Mouse (Mus musculus) layer of hippocampus, adult 8-10 months (tissue): ENCODE data around the gene Cd164l2. TPM values are rescaled to one million over a fixed set of nuclear protein-coding genes. Genes with fewer than 3 reads are reported as not detected.

Experiments
- DNase-seq, 2 experiments: peaks; one replicate each; pipeline ENCODE4 v3.0.0; 2022; ENCODE audit warnings: low spot score in 2 of 2
- microRNA-seq, 2 experiments: library from miRNA; unstranded; fragments of <30 nt; microRNA quantifications; one replicate each; pipeline ENCODE4 v1.2.0; 2022
- total RNA-seq, 4 experiments: library from RNA; stranded (reverse); gene quantifications; 2 replicates each; pipeline ENCODE4 v1.2.4; 2022

The Cd164l2 gene
- total RNA-seq, 4 experiments from 2014 or later, result 3.3 to 4.3 (median 3.9) TPM

GRCm38 (mm10) chr4:133255392-133255791, 43.5 kb downstream of the Cd164l2 start:
- DNase-seq, result no peak

GRCm38 (mm10) chr4:133256820-133257219, 44.9 kb downstream of the Cd164l2 start:
- no peak for DNase-seq

DNA sequence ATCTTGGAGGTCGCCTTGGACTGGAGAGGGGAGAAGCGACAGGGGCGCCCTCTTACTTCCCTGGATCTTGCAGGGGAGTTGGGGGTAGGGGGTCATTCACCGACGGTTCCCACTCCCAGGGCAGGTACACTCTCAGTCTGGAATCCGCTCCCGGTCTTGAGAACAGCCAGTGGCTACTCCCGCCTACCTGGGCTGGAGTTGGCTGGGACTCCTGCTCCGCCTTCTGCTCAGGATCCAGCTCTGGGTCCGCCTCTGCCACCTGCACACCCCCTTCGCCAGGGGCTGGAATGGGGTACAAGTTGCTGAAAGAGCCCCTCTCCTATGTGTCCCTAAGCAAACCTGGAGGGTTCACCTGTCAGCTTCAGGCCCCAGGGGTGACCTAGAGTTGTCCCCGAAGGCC, 45.3 kb downstream of the Cd164l2 start:
- no peak for DNase-seq

DNA sequence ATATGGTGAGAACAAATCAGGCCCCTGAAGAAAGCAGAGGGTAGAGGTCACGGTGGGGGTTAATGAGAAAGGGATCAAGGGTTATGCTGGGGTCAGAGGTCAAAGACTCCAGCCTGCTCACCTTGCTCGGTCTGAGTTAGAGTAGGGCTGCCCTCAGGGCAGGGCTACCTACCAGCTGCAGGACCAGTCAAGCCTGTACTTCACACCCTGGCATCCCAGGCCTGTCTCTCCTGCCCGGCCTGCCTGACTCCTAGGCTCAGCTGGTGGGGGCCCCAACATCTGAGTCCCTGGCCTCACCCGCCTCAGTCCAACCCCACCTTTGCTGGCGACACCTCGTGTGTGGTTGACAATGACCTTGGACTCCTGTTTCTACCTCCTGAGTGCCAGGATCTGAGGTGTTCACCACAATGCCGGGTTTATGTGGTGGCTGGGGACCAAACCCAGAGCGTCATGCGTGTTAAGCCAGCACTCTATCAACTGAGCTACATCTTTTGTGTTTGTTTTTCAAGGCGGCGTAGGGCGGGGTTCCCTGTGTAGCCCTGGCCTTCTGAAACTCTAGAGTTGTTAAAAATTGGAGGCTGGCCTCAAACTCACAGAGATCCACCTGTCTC, 46.0 kb downstream of the Cd164l2 start:
- no peak for DNase-seq

DNA sequence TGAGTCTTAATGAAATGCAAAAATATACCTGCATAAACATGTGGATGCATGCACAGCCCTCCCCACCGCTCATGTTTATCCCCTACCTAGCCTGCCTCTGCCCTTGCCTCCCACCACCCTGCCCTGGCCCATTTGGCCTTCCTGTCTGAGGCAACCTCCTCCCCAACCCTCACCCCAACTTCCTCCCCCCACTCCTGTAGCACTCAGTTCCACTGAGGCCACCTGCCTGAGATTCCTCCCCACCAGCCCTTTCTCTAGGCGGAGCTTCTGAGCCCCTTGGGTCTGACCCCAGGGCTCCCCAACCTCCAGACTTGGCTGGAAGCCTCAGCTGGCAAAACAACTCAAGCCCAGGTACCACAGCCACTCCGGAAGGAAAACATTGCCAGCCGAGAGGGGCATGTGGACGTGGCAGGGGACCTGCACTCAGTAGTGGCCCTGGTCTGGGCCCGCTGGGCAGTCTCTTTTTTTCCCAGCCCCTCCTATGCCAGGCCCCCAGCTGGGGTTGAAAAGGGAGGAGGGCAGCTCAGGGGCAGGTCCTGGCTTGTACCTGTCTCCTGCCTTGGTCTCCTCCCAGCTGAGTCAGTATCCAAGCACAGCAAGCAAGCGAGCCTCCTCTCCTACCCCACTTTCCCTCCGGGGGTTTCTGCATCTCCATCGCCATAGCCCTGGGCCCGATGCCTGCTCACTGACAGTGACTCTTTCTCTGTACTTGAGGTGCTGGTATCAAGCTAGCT, 49.9 kb downstream of the Cd164l2 start:
- DNase-seq, result no peak

GRCm38 (mm10) chr4:133262375-133262765, 50.4 kb downstream of the Cd164l2 start:
- no peak for DNase-seq

- DNase-seq, result no peak
These were observed 51.0 kb downstream of the Cd164l2 start, which contains the start of gene Sytl1 for GRCm38 (mm10) chr4:133262882-133263281. Gene Sytl1 (minus strand): TSS chr4:133263113.

GRCm38 (mm10) chr4:133263756-133264155, 51.8 kb downstream of the Cd164l2 start:
- DNase-seq, result no peak

- DNase-seq, result no peak
These were observed 52.6 kb downstream of the Cd164l2 start for GRCm38 (mm10) chr4:133264559-133264958.

- no peak for DNase-seq
These were observed 53.4 kb downstream of the Cd164l2 start for GRCm38 (mm10) chr4:133265297-133265696.

GRCm38 (mm10) chr4:133265759-133266158, 53.8 kb downstream of the Cd164l2 start:
- DNase-seq, result no peak

DNA sequence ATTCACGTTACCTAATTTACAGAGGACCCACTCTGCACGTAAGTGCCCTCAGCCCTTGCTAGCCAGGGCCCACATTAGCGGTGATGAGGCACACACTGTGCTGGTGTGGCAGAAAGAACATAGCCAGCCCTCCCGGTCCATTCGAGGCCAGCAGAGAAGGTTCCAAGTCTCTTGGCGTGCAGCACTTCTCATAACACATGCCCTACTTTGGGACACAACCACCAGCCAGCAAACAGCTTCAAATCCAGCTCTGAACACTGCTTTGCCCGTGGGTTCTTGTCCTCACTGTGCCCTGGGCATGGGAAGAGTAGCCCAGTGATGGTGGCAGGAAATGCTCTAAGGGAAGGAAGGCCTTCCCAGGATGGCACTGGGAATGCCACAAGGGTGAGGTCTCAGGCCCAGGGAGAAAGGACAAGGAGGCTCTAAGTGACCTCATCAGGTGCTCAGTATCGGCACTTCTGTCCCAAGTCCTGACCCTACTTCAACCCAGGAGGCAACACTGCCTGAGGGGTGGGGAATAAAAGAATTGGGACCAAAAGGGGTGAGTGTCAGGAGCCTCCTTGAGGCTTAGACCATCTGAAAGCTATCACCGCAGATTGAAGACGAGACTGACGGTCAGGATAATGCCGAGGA, 54.4 kb downstream of the Cd164l2 start:
- no peak for DNase-seq

GRCm38 (mm10) chr4:133268931-133269330, 57.0 kb downstream of the Cd164l2 start:
- no peak for DNase-seq

DNA sequence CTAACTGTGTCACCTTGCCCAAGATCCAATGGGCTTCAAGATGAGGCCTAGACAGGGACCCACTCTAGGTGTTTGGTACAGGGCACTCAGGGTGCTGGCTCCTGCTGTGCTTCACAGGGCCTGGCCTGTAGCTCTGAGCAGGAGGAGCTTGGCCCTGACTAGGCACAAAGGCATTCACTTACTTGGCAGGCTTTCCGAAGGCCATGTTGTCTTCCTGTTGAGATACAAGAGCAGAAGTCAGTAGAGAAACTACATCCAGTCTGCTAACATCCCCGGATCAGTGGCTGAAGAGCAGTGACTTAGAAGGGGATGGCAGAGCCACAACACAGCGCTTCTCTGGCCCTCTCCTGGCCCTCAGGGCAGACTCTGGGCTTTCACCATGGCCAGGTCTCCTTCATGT, 57.7 kb downstream of the Cd164l2 start:
- DNase-seq, result no peak

- no peak for DNase-seq
These were observed 59.0 kb downstream of the Cd164l2 start for GRCm38 (mm10) chr4:133270929-133271328.

Small RNA genes lying within 50 kb of the gene (microRNA-seq; reads per million reads assigned to microRNA genes)
- gene Mir7017, result 3.2 to 3.5 reads per million in 2 experiments

Other genes with a start within 250 kb of the Cd164l2 start
- gene Fgr, start 238.0 kb upstream of the Cd164l2 start, total RNA-seq, result 1 to 10 TPM in 2 of 4 experiments, under 1 TPM in 1, not detected in 1; 0.19 to 3.9 (median 3.4) TPM
- gene Ahdc1, start 200.9 kb upstream of the Cd164l2 start, total RNA-seq, result 100 to 1,000 TPM in 3 of 4 experiments, 10 to 100 TPM in 1; 99.1 to 116 (median 106) TPM
- gene Wasf2, start 81.6 kb upstream of the Cd164l2 start, total RNA-seq, result 10 to 100 TPM; 35.7 to 48.2 (median 46.7) TPM
- gene Gpr3, start 405 bp downstream of the Cd164l2 start, total RNA-seq, result 1 to 10 TPM; 4.3 to 8.0 (median 6.5) TPM
- 1 to 10 TPM; 4.8 to 6.1 (median 5.8) TPM for gene Map3k6, start 28.7 kb downstream of the Cd164l2 start, total RNA-seq
- 1 to 10 TPM in 3 of 4 experiments, under 1 TPM in 1; 0.84 to 1.4 (median 1.4) TPM for gene Sytl1, start 51.0 kb downstream of the Cd164l2 start, total RNA-seq
- 10 to 100 TPM; 80.1 to 92.0 (median 85.6) TPM for gene Tmem222, start 65.7 kb downstream of the Cd164l2 start, total RNA-seq
- 10 to 100 TPM; 65.1 to 85.8 (median 72.2) TPM for gene Wdtc1, start 141.3 kb downstream of the Cd164l2 start, total RNA-seq
- 10 to 100 TPM; 62.2 to 66.1 (median 65.1) TPM for gene Slc9a1, start 157.6 kb downstream of the Cd164l2 start, total RNA-seq